Mouse (Mus musculus): ENCODE data around the gene 2610528J11Rik. TPM values are rescaled to one million over a fixed set of nuclear protein-coding genes. Genes with fewer than 3 reads are reported as not detected.

2610528J11Rik gene
- polyA plus RNA-seq, 1 experiment from 2014 or later, result not detected

DNA sequence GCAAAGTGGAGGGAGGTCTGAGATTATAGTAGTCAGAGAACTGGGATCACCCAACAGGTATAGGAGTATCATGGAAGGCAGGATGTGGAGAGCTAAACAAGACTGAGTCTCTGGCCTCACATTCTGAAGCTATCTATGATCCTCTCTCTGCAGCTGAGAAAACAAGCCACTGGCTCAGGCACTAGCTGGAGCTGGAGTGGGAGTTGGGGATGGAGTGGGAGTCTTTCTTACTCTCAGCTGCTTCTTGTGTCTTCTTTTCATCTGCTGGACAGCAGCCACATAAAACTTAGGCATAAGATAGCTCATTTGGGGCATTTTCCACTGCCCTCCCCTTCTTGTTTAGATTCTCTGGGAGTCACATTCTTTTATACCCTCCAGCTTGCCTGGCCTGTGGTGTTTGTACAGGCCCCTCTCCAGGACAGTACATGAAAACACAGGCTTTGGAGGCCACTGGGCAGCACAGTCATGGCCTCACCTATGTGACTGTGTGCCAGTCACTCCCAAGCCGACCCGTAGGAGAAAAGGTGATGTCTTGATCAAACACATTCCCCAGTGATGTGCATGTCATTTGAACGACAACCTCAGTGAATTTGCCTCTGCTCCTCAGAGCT, 26.3 kb downstream of the 2610528J11Rik start:
- Histone ChIP-seq H3K4me1 (replicated peaks; ENCODE audit: control insufficient read depth, insufficient read depth, low read length) (no peaks in the 10 kb centered on the region), H3K9me3 (ENCODE audit: control insufficient read depth, low read length) (no peaks in the 10 kb centered on the region), H3K9ac (replicated peaks; ENCODE audit: low read depth, low read length) (no peak overlapping the region), H3K27ac (ENCODE audit: low read length) (no peak overlapping the region), H3K27me3 (replicated peaks; ENCODE audit: control insufficient read depth, insufficient read depth, low read length) (no peaks in the 10 kb centered on the region), H3K36me3 (ENCODE audit: control insufficient read depth, insufficient read depth) (no peaks in the 10 kb centered on the region), H3K4me2 (ENCODE audit: low read length) (no peak overlapping the region), H3K4me3 (replicated peaks; ENCODE audit: low read length) (no peak overlapping the region)
- 83% methylated on average over 3 of the region's 3 CpGs for WGBS
- ATAC-seq, result no peak

DNA sequence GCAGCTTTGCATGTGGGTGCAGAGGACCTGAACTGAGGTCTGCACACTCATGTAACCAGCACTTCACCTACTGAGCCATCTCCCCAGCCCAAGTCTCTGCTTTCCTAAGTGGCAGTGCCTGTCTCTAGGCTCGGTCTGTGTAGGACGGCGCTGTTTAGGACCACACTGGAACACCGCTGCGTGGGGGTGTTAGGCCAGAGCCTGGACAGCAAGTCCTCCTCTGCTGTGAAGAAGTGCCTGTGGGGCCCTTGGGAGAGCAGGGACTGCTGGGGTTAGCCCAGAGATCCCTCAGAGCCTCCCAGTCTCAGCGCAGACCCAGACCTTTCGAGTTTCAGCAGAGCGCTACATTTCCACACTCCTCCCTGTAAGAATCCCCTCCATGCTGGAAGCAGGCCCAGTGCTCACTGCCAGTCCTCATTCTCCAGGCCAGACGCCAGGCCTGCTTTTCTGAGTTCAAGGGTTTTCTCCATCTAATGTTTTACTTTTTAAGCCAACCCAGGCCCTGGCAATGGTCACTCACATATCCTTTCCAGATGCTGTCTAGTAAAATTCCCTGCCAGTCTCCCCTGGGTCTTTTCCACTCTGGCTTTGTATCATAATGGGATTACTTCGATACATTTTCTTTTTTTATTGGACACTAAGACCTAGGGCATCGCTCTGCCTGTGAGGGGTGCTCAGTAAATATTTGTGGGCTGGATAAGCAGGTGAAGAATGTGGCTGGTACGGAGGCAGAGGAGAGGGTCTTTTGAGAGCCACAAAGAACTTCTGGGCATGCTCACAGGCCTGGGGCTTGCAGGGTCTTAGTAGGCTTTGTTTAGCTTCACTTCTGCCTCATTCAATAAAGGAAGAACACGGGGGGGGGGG, 37.5 kb downstream of the 2610528J11Rik start:
- H3K9me3 ChIP-seq (ENCODE audit: control insufficient read depth, low read length), result no peaks in the 10 kb centered on the region
- H3K4me2 ChIP-seq (ENCODE audit: low read length), result no peak overlapping the region
- no peak for ATAC-seq

DNA sequence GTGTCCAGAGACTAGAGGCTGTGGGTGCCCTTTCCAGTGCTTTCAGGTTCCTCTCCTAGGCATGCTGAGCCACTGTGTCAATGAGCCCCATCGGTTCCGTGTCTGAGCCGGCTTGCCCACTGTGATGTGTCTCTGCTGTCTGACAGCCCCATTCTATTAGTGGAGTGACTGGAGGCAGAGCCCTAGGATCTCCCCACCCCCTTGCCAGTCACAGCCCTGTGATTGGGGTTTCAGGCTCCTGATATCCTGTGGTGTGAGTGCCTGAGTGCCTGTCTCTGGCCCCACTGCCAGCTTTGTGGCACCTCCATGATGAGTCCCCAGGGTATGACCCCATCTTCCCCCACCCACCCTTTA, 38.1 kb downstream of the 2610528J11Rik start:
- Histone ChIP-seq H3K4me3 (replicated peaks; ENCODE audit: low read length) (no peak overlapping the region), H3K27me3 (replicated peaks; ENCODE audit: control insufficient read depth, insufficient read depth, low read length) (no peaks in the 10 kb centered on the region), H3K9ac (replicated peaks; ENCODE audit: low read depth, low read length) (no peak overlapping the region), H3K27ac (ENCODE audit: low read length) (no peak overlapping the region), H3K4me1 (replicated peaks; ENCODE audit: control insufficient read depth, insufficient read depth, low read length) (0 out of 2 replicates have a peak, but pooled peaks cover 4% of the 10 kb centered on the region), H3K36me3 (ENCODE audit: control insufficient read depth, insufficient read depth) (no peaks in the 10 kb centered on the region), H3K9me3 (ENCODE audit: control insufficient read depth, low read length) (no peaks in the 10 kb centered on the region), H3K4me2 (ENCODE audit: low read length) (no peak overlapping the region)
- 47% methylated on average over 3 of the region's 3 CpGs for WGBS
- no peak for ATAC-seq

More for the DNA sequence above, 37.5 kb downstream of the 2610528J11Rik start:
- no peaks in the 10 kb centered on the region for H3K27me3 ChIP-seq (replicated peaks; ENCODE audit: control insufficient read depth, insufficient read depth, low read length)
- WGBS, result 60% methylated on average over 13 of the region's 13 CpGs
- H3K4me3 ChIP-seq (replicated peaks; ENCODE audit: low read length), result no peak overlapping the region
- no peaks in the 10 kb centered on the region for H3K36me3 ChIP-seq (ENCODE audit: control insufficient read depth, insufficient read depth)
- 0 out of 2 replicates have a peak, but pooled peaks cover 4% of the 10 kb centered on the region for H3K4me1 ChIP-seq (replicated peaks; ENCODE audit: control insufficient read depth, insufficient read depth, low read length)
- H3K9ac ChIP-seq (replicated peaks; ENCODE audit: low read depth, low read length), result no peak overlapping the region
- no peak overlapping the region for H3K27ac ChIP-seq (ENCODE audit: low read length)

DNA sequence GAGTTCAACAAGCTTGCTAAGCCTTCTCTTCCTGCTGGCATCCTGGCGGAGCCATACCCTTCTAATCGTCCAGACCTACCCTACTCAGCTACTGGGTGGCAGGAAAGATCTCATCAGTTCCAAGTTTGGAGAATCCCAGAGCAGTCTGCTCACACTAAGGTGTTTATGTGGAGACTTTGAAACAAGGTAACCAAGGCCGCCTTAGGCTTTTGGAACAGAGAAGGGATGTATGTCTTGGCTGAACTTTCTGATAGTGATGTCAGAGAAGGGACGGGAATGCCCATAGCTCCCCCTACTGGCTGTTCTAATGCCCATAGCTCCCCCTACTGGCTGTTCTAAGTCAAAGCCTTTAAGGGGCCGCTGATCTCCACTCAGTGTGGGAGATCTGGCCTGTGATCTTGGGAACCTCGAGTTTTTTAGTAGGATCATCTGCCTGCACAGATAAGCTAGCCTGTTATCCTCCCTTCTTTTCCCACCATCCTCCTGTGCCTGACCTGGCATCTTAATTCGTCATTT, 39.4 kb downstream of the 2610528J11Rik start:
- Histone ChIP-seq H3K36me3 (ENCODE audit: control insufficient read depth, insufficient read depth) (no peaks in the 10 kb centered on the region), H3K4me3 (replicated peaks; ENCODE audit: low read length) (no peak overlapping the region), H3K9me3 (ENCODE audit: control insufficient read depth, low read length) (no peaks in the 10 kb centered on the region), H3K27ac (ENCODE audit: low read length) (no peak overlapping the region), H3K27me3 (replicated peaks; ENCODE audit: control insufficient read depth, insufficient read depth, low read length) (no peaks in the 10 kb centered on the region), H3K4me2 (ENCODE audit: low read length) (no peak overlapping the region), H3K9ac (replicated peaks; ENCODE audit: low read depth, low read length) (no peak overlapping the region), H3K4me1 (replicated peaks; ENCODE audit: control insufficient read depth, insufficient read depth, low read length) (0 out of 2 replicates have a peak, but pooled peaks cover 4% of the 10 kb centered on the region)
- WGBS, result 30% methylated on average over 7 of the region's 7 CpGs
- no peak for ATAC-seq

DNA sequence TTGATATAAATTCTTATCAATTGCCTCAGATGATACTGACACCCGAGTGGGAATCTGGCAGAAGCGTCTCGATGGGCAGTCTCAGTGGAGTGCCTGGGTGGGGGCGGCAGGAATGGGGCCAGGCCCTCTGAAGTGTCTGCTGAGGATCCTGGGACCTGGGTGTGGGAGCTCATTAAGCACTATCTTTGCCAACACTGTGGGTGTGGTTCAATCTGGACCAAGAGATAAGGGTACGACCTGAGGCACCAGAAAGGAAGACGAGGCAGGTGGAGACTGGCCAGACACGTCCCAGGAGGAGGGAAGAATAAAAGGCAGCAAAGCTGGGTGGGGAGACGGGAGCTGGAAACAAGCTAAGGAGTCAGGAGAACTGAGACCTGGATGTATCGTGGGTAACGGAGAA, 41.9 kb downstream of the 2610528J11Rik start:
- WGBS, result 79% methylated on average over 10 of the region's 10 CpGs
- no peaks in the 10 kb centered on the region for H3K27me3 ChIP-seq (replicated peaks; ENCODE audit: control insufficient read depth, insufficient read depth, low read length)
- no peaks in the 10 kb centered on the region for H3K36me3 ChIP-seq (ENCODE audit: control insufficient read depth, insufficient read depth)
- ATAC-seq, result no peak
- H3K4me2 ChIP-seq (ENCODE audit: low read length), result no peak overlapping the region
- no peak overlapping the region for H3K9ac ChIP-seq (replicated peaks; ENCODE audit: low read depth, low read length)
- no peak overlapping the region for H3K27ac ChIP-seq (ENCODE audit: low read length)
- 0 out of 2 replicates have a peak, but pooled peaks cover 4% of the 10 kb centered on the region for H3K4me1 ChIP-seq (replicated peaks; ENCODE audit: control insufficient read depth, insufficient read depth, low read length)
- H3K4me3 ChIP-seq (replicated peaks; ENCODE audit: low read length), result no peak overlapping the region
- no peaks in the 10 kb centered on the region for H3K9me3 ChIP-seq (ENCODE audit: control insufficient read depth, low read length)

DNA sequence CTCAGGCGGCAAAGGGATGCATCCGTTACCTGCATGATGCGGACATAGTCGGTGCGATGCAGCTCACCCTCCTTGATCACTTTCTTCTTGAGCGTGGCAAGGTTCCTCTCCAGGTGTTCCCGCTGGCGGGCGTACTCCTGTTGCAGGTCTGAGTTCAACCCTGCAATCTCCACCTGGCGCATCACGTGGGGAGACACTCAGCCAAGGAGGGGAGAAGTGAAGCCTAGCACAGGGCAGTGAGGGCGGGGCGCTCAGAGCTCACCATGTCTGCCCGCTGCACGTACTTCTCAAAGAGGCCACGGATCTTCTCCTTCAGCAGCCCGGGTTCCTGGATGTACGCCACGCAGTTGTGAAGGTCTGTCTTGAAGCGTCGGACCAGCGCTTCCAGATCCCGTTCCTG, 42.5 kb downstream of the 2610528J11Rik start:
- H3K4me2 ChIP-seq (ENCODE audit: low read length), result no peak overlapping the region
- no peak for ATAC-seq
- no peaks in the 10 kb centered on the region for H3K27me3 ChIP-seq (replicated peaks; ENCODE audit: control insufficient read depth, insufficient read depth, low read length)
- no peak overlapping the region for H3K4me3 ChIP-seq (replicated peaks; ENCODE audit: low read length)
- H3K27ac ChIP-seq (ENCODE audit: low read length), result no peak overlapping the region
- no peaks in the 10 kb centered on the region for H3K9me3 ChIP-seq (ENCODE audit: control insufficient read depth, low read length)
- no peaks in the 10 kb centered on the region for H3K36me3 ChIP-seq (ENCODE audit: control insufficient read depth, insufficient read depth)
- 77% methylated on average over 23 of the region's 23 CpGs for WGBS
- 0 out of 2 replicates have a peak, but pooled peaks cover under 1% of the 10 kb centered on the region for H3K4me1 ChIP-seq (replicated peaks; ENCODE audit: control insufficient read depth, insufficient read depth, low read length)
- no peak overlapping the region for H3K9ac ChIP-seq (replicated peaks; ENCODE audit: low read depth, low read length)

DNA sequence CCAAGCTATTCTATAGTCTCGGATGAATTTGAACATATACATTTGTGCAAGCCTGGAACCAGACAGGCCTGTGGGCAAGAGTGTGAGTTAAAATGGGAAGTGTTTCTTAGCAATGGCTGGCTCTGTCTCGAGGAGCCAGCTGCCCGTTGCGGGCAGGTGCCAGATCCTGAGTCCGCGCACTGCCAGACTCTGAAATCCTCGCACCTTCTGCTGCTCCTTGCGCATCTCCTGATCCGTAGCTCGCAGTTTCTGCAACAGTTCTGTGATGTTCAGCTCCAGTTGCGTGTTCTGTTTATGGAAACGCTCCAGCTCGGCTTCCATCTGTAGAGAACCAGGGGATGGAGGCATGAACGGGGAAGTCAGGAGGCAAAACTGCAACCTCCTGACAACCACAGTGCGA, 44.6 kb downstream of the 2610528J11Rik start:
- ATAC-seq, result no peak
- 67% methylated on average over 15 of the region's 15 CpGs for WGBS
- H3K27me3 ChIP-seq (replicated peaks; ENCODE audit: control insufficient read depth, insufficient read depth, low read length), result no peaks in the 10 kb centered on the region

DNA sequence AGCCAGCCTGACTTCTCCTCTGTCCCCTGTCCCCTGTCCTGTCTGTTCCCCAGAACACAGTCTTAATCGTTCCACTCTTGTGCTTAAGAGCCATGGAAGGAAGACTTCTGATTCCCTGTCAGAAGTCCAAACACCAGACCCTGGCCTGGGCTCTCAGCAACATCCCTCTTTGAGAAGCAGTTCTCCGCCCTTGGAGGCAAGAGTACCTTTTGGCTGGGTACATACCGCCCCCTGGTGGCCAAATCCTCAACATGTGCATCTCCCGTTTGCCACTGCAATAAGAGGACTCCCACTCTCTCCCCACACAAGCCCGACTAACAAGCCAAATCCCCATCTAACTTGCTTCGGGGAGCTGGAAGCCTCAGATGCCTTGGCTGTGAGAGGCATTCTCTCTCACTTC, 49.3 kb downstream of the 2610528J11Rik start:
- ATAC-seq, result peak; percentile 31; the same call in 1 of the 2 replicates
- no peaks in the 10 kb centered on the region for H3K36me3 ChIP-seq (ENCODE audit: control insufficient read depth, insufficient read depth)
- no peak overlapping the region for H3K9ac ChIP-seq (replicated peaks; ENCODE audit: low read depth, low read length)
- no peaks in the 10 kb centered on the region for H3K4me1 ChIP-seq (replicated peaks; ENCODE audit: control insufficient read depth, insufficient read depth, low read length)
- H3K4me2 ChIP-seq (ENCODE audit: low read length), result no peak overlapping the region
- no peak overlapping the region for H3K27ac ChIP-seq (ENCODE audit: low read length)
- no peaks in the 10 kb centered on the region for H3K9me3 ChIP-seq (ENCODE audit: control insufficient read depth, low read length)
- WGBS, result 9% methylated on average over 6 of the region's 6 CpGs
- H3K27me3 ChIP-seq (replicated peaks; ENCODE audit: control insufficient read depth, insufficient read depth, low read length), result no peaks in the 10 kb centered on the region
- H3K4me3 ChIP-seq (replicated peaks; ENCODE audit: low read length), result no peak overlapping the region

More for the DNA sequence above, 44.6 kb downstream of the 2610528J11Rik start:
- H3K4me2 ChIP-seq (ENCODE audit: low read length), result no peak overlapping the region
- no peak overlapping the region for H3K4me3 ChIP-seq (replicated peaks; ENCODE audit: low read length)
- no peaks in the 10 kb centered on the region for H3K36me3 ChIP-seq (ENCODE audit: control insufficient read depth, insufficient read depth)
- no peak overlapping the region for H3K9ac ChIP-seq (replicated peaks; ENCODE audit: low read depth, low read length)
- H3K9me3 ChIP-seq (ENCODE audit: control insufficient read depth, low read length), result no peaks in the 10 kb centered on the region
- no peaks in the 10 kb centered on the region for H3K4me1 ChIP-seq (replicated peaks; ENCODE audit: control insufficient read depth, insufficient read depth, low read length)
- no peak overlapping the region for H3K27ac ChIP-seq (ENCODE audit: low read length)

DNA sequence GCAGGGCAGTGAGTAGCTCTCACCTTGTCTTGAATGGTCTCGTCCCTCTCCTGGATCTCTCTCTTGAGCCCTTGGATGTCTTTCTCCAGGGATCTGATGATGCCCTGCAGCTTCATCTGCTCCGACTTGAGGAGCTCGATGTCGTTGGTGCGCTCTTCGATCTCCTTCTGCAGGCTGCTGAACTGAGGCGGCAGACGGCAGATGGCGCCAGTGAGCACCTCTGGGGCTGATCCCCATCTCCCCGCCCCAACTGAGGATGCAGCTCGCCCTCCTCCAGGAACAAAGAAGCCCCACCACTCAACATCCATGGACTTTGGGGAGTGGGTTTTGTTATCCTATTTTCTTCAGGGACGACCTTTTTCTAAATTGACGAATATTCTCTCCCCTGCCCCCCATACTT, 52.5 kb downstream of the 2610528J11Rik start:
- peaks cover 2% of the 10 kb centered on the region; the same call in 1 of the 2 replicates for H3K9me3 ChIP-seq (ENCODE audit: control insufficient read depth, low read length)
- H3K27ac ChIP-seq (ENCODE audit: low read length), result no peak overlapping the region
- H3K36me3 ChIP-seq (ENCODE audit: control insufficient read depth, insufficient read depth), result no peaks in the 10 kb centered on the region
- WGBS, result 47% methylated on average over 13 of the region's 13 CpGs
- no peak overlapping the region for H3K4me3 ChIP-seq (replicated peaks; ENCODE audit: low read length)
- H3K4me2 ChIP-seq (ENCODE audit: low read length), result no peak overlapping the region
- ATAC-seq, result no peak
- H3K27me3 ChIP-seq (replicated peaks; ENCODE audit: control insufficient read depth, insufficient read depth, low read length), result no peaks in the 10 kb centered on the region
- no peak overlapping the region for H3K9ac ChIP-seq (replicated peaks; ENCODE audit: low read depth, low read length)
- H3K4me1 ChIP-seq (replicated peaks; ENCODE audit: control insufficient read depth, insufficient read depth, low read length), result no peaks in the 10 kb centered on the region

Measured in forebrain, embryonic 16.5 days (tissue).